Mouse (Mus musculus): ENCODE results near the gene Lsamp.
A peak's percentile ranks its signal among the peaks of the same experiment; 100 is the strongest.
"Not testable (repeated sequence)": the region's sequence is repeated elsewhere in the genome, so short reads cannot be mapped to it uniquely, and the experiment has no call there.

The Lsamp gene

GRCm38 (mm10) chr16:40504262-40504960 lies 520.2 kb downstream of the Lsamp start:
- DNase-seq = peak; percentile 38

DNA sequence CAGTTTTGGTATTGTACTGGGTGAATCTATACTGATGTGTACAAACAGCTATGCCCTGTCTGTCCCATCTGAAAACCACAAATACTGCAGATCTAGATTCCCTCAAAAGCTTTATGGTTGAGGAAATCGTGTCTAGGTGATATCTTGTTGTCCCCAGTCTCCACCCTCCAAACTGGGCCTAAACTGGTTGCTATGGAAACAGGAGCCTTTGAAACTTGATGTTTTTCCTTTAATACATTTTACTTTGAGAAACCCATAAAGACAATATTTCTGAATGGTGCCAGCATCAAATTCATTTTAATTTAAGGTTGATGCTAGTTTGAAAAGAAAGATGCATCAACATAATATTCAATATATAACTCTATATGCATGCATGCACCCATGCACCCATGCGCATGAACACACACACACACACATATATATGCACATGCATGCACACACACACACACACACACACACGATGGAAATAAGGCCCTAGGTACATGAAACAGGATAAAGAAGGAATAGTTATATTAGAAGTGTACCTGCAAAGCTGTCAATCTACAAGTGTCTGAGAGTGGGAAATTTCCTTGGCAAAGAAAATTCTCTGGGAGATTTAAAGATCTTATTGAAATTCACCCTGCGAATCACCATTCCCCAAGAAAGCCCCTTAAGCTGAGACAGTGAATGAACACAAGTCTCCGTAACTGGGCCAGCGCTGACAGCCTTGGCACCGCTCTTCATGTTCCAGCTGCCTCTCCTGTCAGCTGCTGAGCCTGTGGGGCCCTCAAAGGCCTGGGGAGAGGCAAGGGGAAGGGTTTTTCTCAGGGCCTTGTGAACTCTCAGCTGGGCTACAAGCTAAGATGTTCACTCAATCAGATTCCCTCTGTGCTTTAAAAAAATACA lies 525.2 kb downstream of the Lsamp start:
- peak; percentile 68 for DNase-seq

GRCm38 (mm10) chr16:40536754-40537153 lies 552.6 kb downstream of the Lsamp start:
- DNase-seq = no peak

DNA sequence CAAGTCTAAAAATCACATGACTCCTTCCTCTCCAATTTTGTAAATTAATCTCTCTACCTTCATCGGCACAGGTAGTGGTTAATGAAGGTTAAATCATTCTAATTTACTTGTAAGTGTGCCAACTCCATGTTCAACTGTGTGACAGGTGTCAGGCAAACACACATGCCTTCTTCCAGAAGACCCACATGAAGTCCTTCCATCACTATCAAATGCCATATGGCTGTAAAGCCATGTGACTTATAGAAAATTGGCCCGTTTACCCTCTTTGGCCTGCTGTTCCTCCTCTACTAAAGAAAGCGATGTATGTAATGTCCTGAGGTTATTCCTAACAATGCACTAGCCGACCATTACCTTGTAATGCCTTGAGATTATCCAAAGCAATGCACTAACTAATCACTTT lies 565.5 kb downstream of the Lsamp start:
- DNase-seq = no peak

- no peak for DNase-seq
These were observed 571.4 kb downstream of the Lsamp start for GRCm38 (mm10) chr16:40555608-40556007.

GRCm38 (mm10) chr16:40557680-40558249 lies 573.6 kb downstream of the Lsamp start:
- no peak for DNase-seq

DNA sequence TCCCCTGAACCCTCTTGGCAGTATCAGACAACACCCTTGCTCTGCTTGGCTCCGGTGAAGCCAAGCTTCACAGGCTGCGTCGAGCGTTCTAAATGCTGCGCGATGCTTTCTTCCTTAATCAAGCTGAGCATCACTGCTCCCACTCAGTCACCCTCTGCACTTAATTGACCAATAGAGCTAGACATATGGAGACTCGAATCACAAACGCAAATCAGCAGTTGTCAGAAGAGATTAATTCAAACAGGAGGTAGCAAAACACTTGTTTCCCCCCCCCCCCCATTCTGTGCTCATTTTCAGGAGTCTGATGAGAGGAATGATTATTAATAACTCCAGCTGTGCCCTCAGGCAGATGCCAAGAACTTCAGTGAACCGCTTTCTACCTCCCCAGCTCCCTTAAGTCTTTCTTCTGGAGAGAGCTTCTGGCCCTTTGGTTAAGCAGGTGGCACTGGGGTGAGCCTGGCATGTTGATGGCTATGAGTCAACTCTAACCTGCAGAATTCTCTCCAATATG lies 583.3 kb downstream of the Lsamp start:
- no peak for DNase-seq

- DNase-seq = no peak
These were observed 588.1 kb downstream of the Lsamp start for GRCm38 (mm10) chr16:40572085-40572745.

DNA sequence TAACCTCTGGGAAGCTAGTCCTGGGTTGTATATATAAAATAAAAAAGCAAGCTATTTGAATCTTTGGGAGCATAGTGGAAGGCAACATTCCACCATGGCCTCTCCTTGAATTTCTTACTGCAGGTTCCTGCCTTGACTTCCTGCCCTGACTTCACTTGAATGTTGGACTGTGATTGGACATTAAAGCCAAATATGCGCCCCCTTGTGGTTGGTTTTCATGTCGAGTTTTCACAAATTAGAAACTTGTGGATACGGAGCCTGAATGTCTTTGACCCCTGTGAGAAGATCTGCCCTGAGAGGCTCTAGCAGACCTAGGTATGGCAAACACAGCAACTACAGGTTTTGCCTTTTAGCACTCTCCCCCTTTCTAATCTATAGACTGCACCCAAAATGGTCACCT lies 597.9 kb downstream of the Lsamp start:
- no peak for DNase-seq

- DNase-seq = no peak
These were observed 609.0 kb downstream of the Lsamp start for GRCm38 (mm10) chr16:40593161-40593560.

GRCm38 (mm10) chr16:40601431-40602387 lies 617.5 kb downstream of the Lsamp start:
- DNase-seq = peak; percentile 67

DNA sequence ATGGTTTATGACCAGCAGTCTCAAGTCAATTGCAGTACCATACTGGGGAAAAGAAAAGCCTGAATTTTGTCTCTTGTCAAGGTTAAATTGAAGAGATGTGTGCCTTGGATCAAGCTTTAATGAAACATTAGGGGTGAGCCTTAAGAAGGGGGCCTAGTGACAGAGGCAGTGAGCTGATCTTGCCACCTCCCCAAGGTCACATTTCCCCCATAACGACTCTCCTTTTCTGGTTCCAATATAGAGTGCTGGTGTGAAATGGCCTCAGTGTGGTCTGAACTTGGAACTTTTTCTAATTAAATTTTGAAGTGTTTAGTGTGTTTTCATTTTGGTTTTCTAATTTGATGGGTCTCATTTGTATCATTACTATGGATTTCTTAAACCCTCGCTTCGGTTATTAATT lies 623.3 kb downstream of the Lsamp start:
- no peak for DNase-seq

GRCm38 (mm10) chr16:40616697-40617096 lies 632.5 kb downstream of the Lsamp start:
- DNase-seq = not testable (repeated sequence)

GRCm38 (mm10) chr16:40621086-40621485 lies 636.9 kb downstream of the Lsamp start:
- not testable (repeated sequence) for DNase-seq

DNA sequence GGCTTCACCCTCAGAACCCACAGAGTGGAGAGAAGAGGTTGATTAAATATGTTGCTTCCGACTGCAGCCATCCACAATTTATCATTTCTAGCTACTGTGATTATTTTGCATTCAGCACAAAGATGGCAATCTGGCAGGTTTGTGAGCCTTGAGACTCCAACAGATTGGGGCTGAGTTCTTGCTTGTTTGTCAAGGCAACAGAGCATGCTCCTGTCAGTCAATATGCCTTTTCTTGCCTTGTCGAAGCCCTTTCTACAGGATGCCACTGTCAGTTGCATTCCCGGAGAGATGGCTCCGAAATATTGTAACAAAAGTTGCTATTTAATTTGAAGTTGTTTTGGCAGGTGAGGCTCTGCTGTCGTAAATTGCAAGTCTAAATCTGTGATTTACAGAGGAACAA lies 643.0 kb downstream of the Lsamp start:
- DNase-seq = no peak

DNA sequence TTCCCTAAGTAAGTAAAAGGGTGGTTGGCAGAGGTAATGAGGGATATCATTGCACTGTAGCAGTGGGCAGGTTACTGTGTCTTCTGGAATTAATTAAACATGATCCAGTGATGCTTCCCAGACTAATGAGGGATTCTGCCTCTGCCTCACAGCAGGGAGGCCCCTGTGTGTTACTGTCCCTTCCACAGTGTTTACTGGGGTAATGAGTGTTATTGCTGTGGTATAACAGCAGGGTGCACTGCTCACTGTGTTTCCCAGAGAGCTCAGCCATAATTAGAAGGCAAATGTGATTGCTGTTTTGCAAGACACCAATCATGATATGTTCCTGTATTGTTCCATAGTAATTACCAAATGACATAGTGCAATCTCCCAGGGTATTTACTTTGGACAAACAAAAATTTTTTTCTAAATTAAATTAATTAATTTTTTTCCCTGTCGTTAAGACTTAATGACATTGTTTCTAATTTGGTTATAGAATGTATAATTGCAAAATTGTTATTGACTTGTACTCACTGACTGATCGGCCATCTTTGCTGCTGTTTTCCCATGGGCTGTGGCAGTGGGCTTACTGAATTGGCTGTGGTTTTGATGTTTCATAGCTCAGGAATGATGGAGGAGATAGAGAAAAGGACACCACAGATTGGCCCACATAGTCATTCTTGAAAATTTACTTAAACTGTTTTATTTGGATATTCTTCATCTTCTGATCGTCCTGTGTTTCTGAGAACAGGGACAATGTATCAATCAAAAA lies 655.6 kb downstream of the Lsamp start:
- no peak for DNase-seq

DNA sequence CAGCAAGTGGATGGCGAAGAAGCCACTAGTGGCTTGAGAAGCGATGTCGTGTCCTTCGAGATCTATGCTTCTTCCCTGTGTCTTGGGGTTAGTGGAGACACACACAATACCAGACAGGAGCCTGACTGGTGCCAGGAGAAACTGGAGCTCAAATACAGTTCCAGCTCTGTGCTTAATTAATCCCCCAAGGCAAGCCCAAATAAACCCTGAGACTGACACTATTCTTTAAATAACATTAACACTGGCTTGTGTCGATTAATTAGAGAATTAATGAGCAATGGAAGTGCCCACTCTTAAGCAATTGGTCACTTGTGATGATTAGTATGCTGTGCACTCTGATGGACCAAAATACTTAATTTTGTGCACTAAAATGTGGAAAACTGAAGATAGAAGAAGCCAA lies 668.6 kb downstream of the Lsamp start:
- DNase-seq = peak; percentile 10

DNA sequence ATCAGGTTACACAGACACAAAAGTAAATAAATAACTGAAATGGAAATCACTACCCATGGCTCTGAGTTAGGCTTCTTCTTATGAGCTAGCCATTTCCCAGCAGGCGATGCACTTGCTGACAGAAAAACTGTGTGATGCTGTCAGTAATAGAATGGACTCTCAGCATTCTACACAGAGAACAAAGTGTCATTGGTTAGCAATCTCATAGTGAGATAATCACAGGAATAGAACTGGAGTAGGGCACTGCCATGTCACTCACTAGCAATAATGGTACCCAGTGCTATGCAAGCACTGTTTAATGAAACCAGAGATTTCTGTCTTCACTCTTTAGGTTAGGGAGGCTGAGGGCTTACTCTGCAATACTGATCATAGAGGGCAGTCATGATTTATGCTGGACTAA lies 669.3 kb downstream of the Lsamp start:
- no peak for DNase-seq

GRCm38 (mm10) chr16:40656347-40656746 lies 672.2 kb downstream of the Lsamp start:
- no peak for DNase-seq

- DNase-seq = no peak
These were observed 672.7 kb downstream of the Lsamp start for GRCm38 (mm10) chr16:40656871-40657270.

DNA sequence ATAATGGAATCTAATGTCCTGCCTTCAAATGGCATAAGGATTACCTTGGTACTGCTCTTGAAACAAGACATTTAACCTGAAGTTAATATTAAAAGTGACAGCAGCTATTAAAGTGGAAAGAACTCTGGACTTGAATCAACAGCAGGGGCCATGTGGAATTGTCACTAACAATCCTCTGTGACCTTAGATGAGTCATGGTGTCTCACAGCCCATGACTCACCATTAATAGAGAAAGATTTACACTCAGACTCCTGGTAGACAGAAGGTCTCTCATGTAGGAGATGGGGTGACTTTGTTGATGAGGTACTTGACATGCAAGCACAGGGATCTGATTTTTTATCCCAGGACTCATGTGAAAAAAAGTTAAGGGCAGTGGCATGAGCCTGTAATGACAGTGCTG lies 701.4 kb downstream of the Lsamp start:
- DNase-seq = no peak
